Mouse (Mus musculus): ENCODE data around the gene Eps8l2.

GRCm38 (mm10) chr7:141390326-141391259, 51.9 kb downstream of the Eps8l2 start:
- TF ChIP-seq POLR2A (IDR thresholded peaks at IDR 0.05; ENCODE audit: insufficient read length, low read depth) (no peak), MYOG (IDR thresholded peaks at IDR 0.05; ENCODE audit: control insufficient read depth in 1 of 3, insufficient read depth in 1 of 3, insufficient read length in 2 of 3, low read depth in 2 of 3) (no peak), E2F4 (IDR thresholded peaks at IDR 0.05; ENCODE audit: insufficient read depth) (no peak), POLR2AphosphoS2 (IDR thresholded peaks at IDR 0.05; ENCODE audit: insufficient read length, low read depth) (no peak)
